In genomic region chr9:119063036-119063644, GRCm38 (mm10) we compare ENCODE assay signal across 10 mouse cellular contexts. TPM values are rescaled to one million over a fixed set of nuclear protein-coding genes. Genes with fewer than 3 reads are reported as not detected.
A peak's percentile ranks its signal among the peaks of the same experiment; 100 is the strongest.
DNase-seq lines count a peak whose midpoint lies in the region; ATAC-seq lines count a peak whose summit lies in the region.
"Had no signal": no experiment of that assay in that cellular context is flagged by ENCODE, and none has a peak within 500 bp of the region (broad histone marks: within the 10 kb centered on the region; RNA-seq: fewer than 3 reads in every experiment).

No protein-coding gene starts in this region.

- H3K4me1 ChIP-seq in limb, embryonic 12.5 days (replicated peaks), result peaks cover 29% of the 10 kb centered on the region
- H3K4me1 ChIP-seq: midbrain, embryonic 13.5 days had no signal

- no peak overlapping the region for H3K4me3 ChIP-seq in limb, embryonic 12.5 days (replicated peaks)
- H3K4me3 ChIP-seq: midbrain, embryonic 13.5 days had no signal

- WGBS in limb, embryonic 12.5 days, result 29% methylated on average over 19 of the region's 19 CpGs

- no peaks in the 10 kb centered on the region; the same call in 1 of the 2 replicates for H3K36me3 ChIP-seq in limb, embryonic 12.5 days
- H3K36me3 ChIP-seq: midbrain, embryonic 13.5 days had no signal

- H3K9me3 ChIP-seq in limb, embryonic 12.5 days, result no peaks in the 10 kb centered on the region
- H3K9me3 ChIP-seq: midbrain, embryonic 13.5 days had no signal

- H3K27me3 ChIP-seq in limb, embryonic 12.5 days, result peaks cover 3% of the 10 kb centered on the region; the same call in 1 of the 2 replicates

- H3K4me2 ChIP-seq in limb, embryonic 12.5 days, result peak overlapping the region; percentile 22
- H3K4me2 ChIP-seq: midbrain, embryonic 13.5 days had no signal

- DNase-seq in lung, adult 18-20 months, result peak; percentile 34 to 54
- DNase-seq in lung, postnatal 25 days (ENCODE audit: low spot score), result no peak
- DNase-seq in retina, embryonic 14.5 days (ENCODE audit: low spot score), result peak; percentile 43
- DNase-seq in embryo, embryonic 10 days (ENCODE audit: low spot score), result no peak
- no peak for DNase-seq in spleen, postnatal 10 days (ENCODE audit: low spot score in 2 of 2)
- DNase-seq in right cerebral cortex, postnatal 25 days, result no peak
- DNase-seq: heart, postnatal 14 days had no signal

- peak; percentile 60 for ATAC-seq in common myeloid progenitor, adult 5-6 weeks (replicated peaks; ENCODE audit: low read depth, poor library complexity, severe bottlenecking)
- no peak for ATAC-seq in limb, embryonic 12.5 days (ENCODE audit: insufficient number of reproducible peaks, insufficient read depth, low FRiP score, low TSS enrichment, low read depth)
- ATAC-seq: midbrain, embryonic 13.5 days had no signal

- H3K27ac ChIP-seq in limb, embryonic 12.5 days, result no peak overlapping the region
- H3K27ac ChIP-seq: midbrain, embryonic 13.5 days had no signal

- no peak overlapping the region for H3K9ac ChIP-seq in limb, embryonic 12.5 days (replicated peaks)
- H3K9ac ChIP-seq: midbrain, embryonic 13.5 days had no signal

RNA-seq across cellular contexts. Expression of gene Vill, which starts 10.6 kb away (rescaled TPM):
- total RNA-seq in common myeloid progenitor, adult 5-6 weeks (2017), result 33.9 and 36.3 TPM in 2 replicates
- polyA plus RNA-seq in limb, embryonic 12.5 days (2016; fragmentation: Nextera tagmentation; extraction: Ambion mirVana), result 42.1 and 42.4 TPM in 2 replicates

RNA-seq across cellular contexts. Expression of gene Plcd1, which starts 30.2 kb away (rescaled TPM):
- not detected in 2 replicates for total RNA-seq in common myeloid progenitor, adult 5-6 weeks (2017)
- 25.1 and 27.8 TPM in 2 replicates for polyA plus RNA-seq in limb, embryonic 12.5 days (2016; fragmentation: Nextera tagmentation; extraction: Ambion mirVana)

RNA-seq across cellular contexts. Expression of gene Dlec1, which starts 39.1 kb away (rescaled TPM):
- total RNA-seq in common myeloid progenitor, adult 5-6 weeks (2017), result not detected in 2 replicates
- polyA plus RNA-seq in limb, embryonic 12.5 days (2016; fragmentation: Nextera tagmentation; extraction: Ambion mirVana), result 2.0 and 2.3 TPM in 2 replicates

Comparison
In these comparisons a context has a peak if more than half of its experiments do, and no peak if none do; other contexts are left out.
1. DNase-seq: peak in lung, adult 18-20 months (2 of 2) and retina, embryonic 14.5 days (single experiment); none in lung, postnatal 25 days (single experiment), embryo, embryonic 10 days (single experiment), spleen, postnatal 10 days (0 of 2) and right cerebral cortex, postnatal 25 days (single experiment).